8 mouse cellular contexts compared by ENCODE assay signal in genomic region chr7:126649231-126650051, GRCm38 (mm10). TPM values are rescaled to one million over a fixed set of nuclear protein-coding genes. Genes with fewer than 3 reads are reported as not detected.
DNase-seq lines count a peak whose midpoint lies in the region; ATAC-seq and TF ChIP-seq lines count a peak whose summit lies in the region.

Gene Sgf29, plus strand, starts transcription at chr7:126649309.

- peak; percentile 98 for ATAC-seq in embryonic facial prominence, embryonic 15.5 days (ENCODE audit: insufficient number of reproducible peaks, low FRiP score, low TSS enrichment, low read depth)
- ATAC-seq in kidney, embryonic 14.5 days (ENCODE audit: low FRiP score, low TSS enrichment): peak; percentile 97
- peak; percentile 97 for ATAC-seq in limb, embryonic 15.5 days (ENCODE audit: insufficient number of reproducible peaks, low FRiP score, low TSS enrichment, low read depth)

- H3K9ac ChIP-seq in embryonic facial prominence, embryonic 15.5 days: peak within 1 kb of the TSS; percentile 74
- H3K9ac ChIP-seq in kidney, embryonic 14.5 days (ENCODE audit: low read depth, low read length): peak within 1 kb of the TSS; percentile 64
- peak within 1 kb of the TSS; percentile 66 for H3K9ac ChIP-seq in limb, embryonic 15.5 days

- no peaks in the 10 kb centered on the region; the same call in 1 of the 2 replicates for H3K4me1 ChIP-seq in bone marrow, adult 2 months (ENCODE audit: control insufficient read depth, insufficient read depth, low read length)
- H3K4me1 ChIP-seq in embryonic facial prominence, embryonic 15.5 days: peaks cover 13% of the 10 kb centered on the region
- H3K4me1 ChIP-seq in kidney, embryonic 14.5 days (ENCODE audit: control insufficient read depth, insufficient read depth, low read length): peaks cover 11% of the 10 kb centered on the region
- H3K4me1 ChIP-seq in limb, embryonic 15.5 days: peaks cover 8% of the 10 kb centered on the region

- 1% methylated on average over 57 of the region's 57 CpGs for WGBS in bone marrow, adult 2 months
- under 1% methylated on average over 57 of the region's 57 CpGs for WGBS in embryonic facial prominence, embryonic 15.5 days
- WGBS in kidney, embryonic 14.5 days: under 1% methylated on average over 57 of the region's 57 CpGs
- 1% methylated on average over 57 of the region's 57 CpGs for WGBS in limb, embryonic 15.5 days

- DNase-seq in 416B (ENCODE audit: low read depth): peak; percentile 94
- DNase-seq in heart, adult 9 months (ENCODE audit: low spot score in 2 of 2): peak; percentile 93 to 94
- peak; percentile 71 to 83 for DNase-seq in monocyte, adult 2 months (ENCODE audit: low read depth in 1 of 2, low spot score in 2 of 2)
- DNase-seq in spleen, postnatal 36 days (ENCODE audit: low spot score in 2 of 2): peak; percentile 91 to 92

- H3K36me3 ChIP-seq in embryonic facial prominence, embryonic 15.5 days: no peaks in the 10 kb centered on the region
- H3K36me3 ChIP-seq in kidney, embryonic 14.5 days (ENCODE audit: control insufficient read depth, insufficient read depth, low read length): no peaks in the 10 kb centered on the region
- H3K36me3 ChIP-seq in limb, embryonic 15.5 days: no peaks in the 10 kb centered on the region

- peak within 1 kb of the TSS; percentile 96 for H3K4me3 ChIP-seq in bone marrow, adult 2 months (replicated peaks; ENCODE audit: control insufficient read depth, low read depth, low read length)
- peak within 1 kb of the TSS; percentile 75 for H3K4me3 ChIP-seq in embryonic facial prominence, embryonic 15.5 days (replicated peaks)
- peak within 1 kb of the TSS; percentile 59 for H3K4me3 ChIP-seq in kidney, embryonic 14.5 days (ENCODE audit: low read length)
- H3K4me3 ChIP-seq in limb, embryonic 15.5 days: peak within 1 kb of the TSS; percentile 74

- peak within 1 kb of the TSS; percentile 68 for H3K4me2 ChIP-seq in embryonic facial prominence, embryonic 15.5 days (replicated peaks)
- H3K4me2 ChIP-seq in kidney, embryonic 14.5 days (replicated peaks; ENCODE audit: low read depth, low read length): peak within 1 kb of the TSS; percentile 68
- peak within 1 kb of the TSS; percentile 77 for H3K4me2 ChIP-seq in limb, embryonic 15.5 days

- TF ChIP-seq CTCF in bone marrow, adult 2 months (IDR thresholded peaks at IDR 0.05; ENCODE audit: control insufficient read depth, insufficient read depth, low read length): no peak

- no peaks in the 10 kb centered on the region for H3K27me3 ChIP-seq in embryonic facial prominence, embryonic 15.5 days
- H3K27me3 ChIP-seq in kidney, embryonic 14.5 days (ENCODE audit: control insufficient read depth, insufficient read depth, low read length): no peaks in the 10 kb centered on the region
- no peaks in the 10 kb centered on the region for H3K27me3 ChIP-seq in limb, embryonic 15.5 days

- H3K9me3 ChIP-seq in embryonic facial prominence, embryonic 15.5 days (replicated peaks): no peaks in the 10 kb centered on the region
- no peaks in the 10 kb centered on the region for H3K9me3 ChIP-seq in kidney, embryonic 14.5 days (ENCODE audit: control insufficient read depth, low read length)
- no peaks in the 10 kb centered on the region for H3K9me3 ChIP-seq in limb, embryonic 15.5 days

- peak; percentile 94 for TF ChIP-seq POLR2A in bone marrow, adult 2 months (IDR thresholded peaks at IDR 0.05; ENCODE audit: borderline replicate concordance, control insufficient read depth, low read depth, low read length)

- H3K27ac ChIP-seq in bone marrow, adult 2 months (ENCODE audit: control insufficient read depth, insufficient read depth, low read depth, low read length, poor library complexity): peak within 1 kb of the TSS; percentile 97
- peak within 1 kb of the TSS; percentile 97 for H3K27ac ChIP-seq in embryonic facial prominence, embryonic 15.5 days (replicated peaks)
- peak within 1 kb of the TSS; percentile 77 for H3K27ac ChIP-seq in kidney, embryonic 14.5 days (ENCODE audit: low read depth, low read length)
- peak within 1 kb of the TSS; percentile 98 for H3K27ac ChIP-seq in limb, embryonic 15.5 days

RNA-seq across cellular contexts. Expression of gene Sgf29, which starts in this region (rescaled TPM):
- polyA plus RNA-seq in bone marrow, adult 2 months (2011; ENCODE audit: insufficient read depth, insufficient read length, low replicate concordance, missing spikeins): 25.8 and 27.0 TPM in 2 replicates
- polyA plus RNA-seq in embryonic facial prominence, embryonic 15.5 days (2015; fragmentation: Nextera tagmentation; extraction: Ambion mirVana): 43.4 and 49.5 TPM in 2 replicates
- polyA plus RNA-seq in kidney, embryonic 14.5 days (2014; fragmentation: Nextera tagmentation; extraction: Ambion mirVana): 35.6 and 52.5 TPM in 2 replicates
- polyA plus RNA-seq in limb, embryonic 15.5 days (2015; fragmentation: Nextera tagmentation; extraction: Ambion mirVana): 43.4 and 43.9 TPM in 2 replicates

Comparison
In these comparisons a context has a peak if more than half of its experiments do, and no peak if none do; other contexts are left out.
1. Peak in every context shown above with its lines: DNase-seq, ATAC-seq, H3K4me3 ChIP-seq and H3K27ac ChIP-seq.